Mouse (Mus musculus) layer of hippocampus, postnatal 10 days (tissue): ENCODE data around the gene Renbp. TPM values are rescaled to one million over a fixed set of nuclear protein-coding genes. Genes with fewer than 3 reads are reported as not detected.

Experiments used
- total RNA-seq, 2 experiments: library from RNA; stranded (reverse); gene quantifications; 2 replicates each; pipeline ENCODE4 v1.2.3; 2021

Renbp gene
- total RNA-seq, 2 experiments from 2014 or later: 3.9 to 7.1 TPM

Other genes starting within 250 kb of the Renbp start
- gene Bcap31, start 214.7 kb downstream of the Renbp start, total RNA-seq: 10 to 100 TPM; 69.5 to 71.1 TPM
- gene Abcd1, start 214.3 kb downstream of the Renbp start, total RNA-seq: 10 to 100 TPM; 15.8 to 16.0 TPM
- gene Plxnb3, start 173.8 kb downstream of the Renbp start, total RNA-seq: 1 to 10 TPM; 6.5 to 7.9 TPM
- gene Srpk3, start 156.4 kb downstream of the Renbp start, total RNA-seq: 1 to 10 TPM; 2.2 to 3.8 TPM
- gene Idh3g, start 144.0 kb downstream of the Renbp start, total RNA-seq: 100 to 1,000 TPM; 151 to 157 TPM
- gene Ssr4, start 143.8 kb downstream of the Renbp start, total RNA-seq: 100 to 1,000 TPM; 101 to 104 TPM
- 100 to 1,000 TPM; 110 to 111 TPM for gene Pdzd4, start 105.9 kb downstream of the Renbp start, total RNA-seq
- gene Avpr2, start 38.7 kb downstream of the Renbp start, total RNA-seq: not detected
- gene L1cam, start 34.7 kb downstream of the Renbp start, total RNA-seq: 100 to 1,000 TPM; 333 to 351 TPM
- 1 to 10 TPM; 4.6 to 5.1 TPM for gene Arhgap4, start 9.0 kb downstream of the Renbp start, total RNA-seq
- 10 to 100 TPM; 69.8 to 72.9 TPM for gene Naa10, start 8.9 kb downstream of the Renbp start, total RNA-seq
- 10 to 100 TPM; 72.9 to 77.8 TPM for gene Hcfc1, start 35.5 kb upstream of the Renbp start, total RNA-seq
- gene Irak1, start 93.1 kb upstream of the Renbp start, total RNA-seq: 10 to 100 TPM; 52.5 to 52.9 TPM
- not detected for gene Opn1mw, start 196.6 kb upstream of the Renbp start, total RNA-seq
- gene Mecp2, start 204.5 kb upstream of the Renbp start, total RNA-seq: 10 to 100 TPM; 74.3 to 75.1 TPM
- gene Tex28, start 237.0 kb upstream of the Renbp start, total RNA-seq: not detected
- not detected for gene Tktl1, start 246.4 kb upstream of the Renbp start, total RNA-seq